Mouse (Mus musculus) forebrain, embryonic 11.5 days (tissue): ENCODE measurements around the gene Ubxn6. TPM values are rescaled to one million over a fixed set of nuclear protein-coding genes. Genes with fewer than 3 reads are reported as not detected.

Source experiments
- ATAC-seq: fragments of 200-750 bp; cut with Nextera tagmentation; replicated peaks from 2 replicates; pipeline ENCODE4 v1.8.0; 2017; ENCODE audit warnings: moderate TSS enrichment; ENCODE audit not compliant: low FRiP score
- DNase-seq: peaks from one replicate; pipeline ENCODE4 v3.0.0-alpha.2; 2017; ENCODE audit warnings: low spot score
- H3K27ac ChIP-seq: fragments of 300-500 bp; sonication (generic); 2 replicates; pipeline ENCODE4 v1.5.1; 2014; ENCODE audit warnings: low read depth, low read length
- H3K27me3 ChIP-seq: fragments of 300-500 bp; sonication (generic); 2 replicates; pipeline ENCODE4 v1.6.1; 2014; ENCODE audit warnings: mild to moderate bottlenecking, low read length, mixed read lengths; ENCODE audit not compliant: control insufficient read depth, insufficient read depth
- H3K36me3 ChIP-seq: fragments of 300-500 bp; sonication (generic); 2 replicates; pipeline ENCODE4 v1.6.1; 2014; ENCODE audit warnings: mild to moderate bottlenecking, low read length, moderate library complexity, mixed read lengths; ENCODE audit not compliant: control insufficient read depth, insufficient read depth
- H3K4me1 ChIP-seq: fragments of 300-500 bp; sonication (generic); replicated peaks from 2 replicates; pipeline ENCODE4 v1.6.1; 2014; ENCODE audit warnings: low read length, mixed read lengths; ENCODE audit not compliant: control insufficient read depth, insufficient read depth
- H3K4me2 ChIP-seq: fragments of 300-500 bp; sonication (generic); 2 replicates; pipeline ENCODE4 v1.6.1; 2014; ENCODE audit warnings: low read depth, mild to moderate bottlenecking, low read length, moderate library complexity, mixed read lengths; ENCODE audit not compliant: severe bottlenecking
- H3K4me3 ChIP-seq: fragments of 300-500 bp; sonication (generic); 2 replicates; pipeline ENCODE4 v1.5.1; 2014; ENCODE audit warnings: low read depth, low read length
- H3K9ac ChIP-seq: fragments of 300-500 bp; sonication (generic); 2 replicates; pipeline ENCODE4 v1.6.1; 2014; ENCODE audit warnings: low read length
- H3K9me3 ChIP-seq: fragments of 300-500 bp; sonication (generic); 2 replicates; pipeline ENCODE4 v1.6.1; 2016; ENCODE audit warnings: low read length, mixed read lengths; ENCODE audit not compliant: control insufficient read depth
- WGBS: fragments of 180-500 bp; shearing (Covaris S2); extraction: QIAGEN DNeasy Blood & Tissue Kit; methylation state at CpG from one replicate; pipeline ENCODE4 v1.1.7; 2014; 5-methylcytosine and 5-hydroxymethylcytosine counted together
- polyA plus RNA-seq: library from polyadenylated mRNA; unstranded; fragments of >200 nt; fragmentation: Nextera tagmentation; extraction: Ambion mirVana; gene quantifications from 2 replicates; pipeline ENCODE4 v1.2.1, GENCODE M21; 2014

Gene Ubxn6
- 39.0 and 43.2 TPM in 2 replicates for polyA plus RNA-seq

DNA sequence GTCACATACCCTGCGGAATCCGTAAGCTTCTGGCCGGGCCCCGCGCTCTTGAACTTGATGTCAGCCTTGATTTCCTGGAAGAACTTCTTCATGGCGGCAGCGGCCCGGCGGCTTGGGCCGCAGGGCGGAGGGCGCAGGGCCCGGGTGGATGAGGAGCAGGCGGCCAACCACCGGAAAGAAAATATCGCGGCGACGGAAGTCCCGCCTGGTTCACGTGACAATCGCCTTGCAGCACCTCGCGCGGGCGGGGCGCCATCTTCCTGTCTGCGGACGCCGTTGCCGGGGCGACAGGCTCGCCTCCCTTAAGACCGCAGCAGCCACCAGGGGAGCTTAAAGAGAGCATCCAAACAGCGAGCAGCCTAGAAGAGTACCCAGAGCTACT lies at the start of gene Ubxn6:
TSS of gene Ubxn6 (minus strand) at position 202 of the 382 bp plus-strand sequence.
- Histone ChIP-seq H3K4me1 (peaks cover 13% of the 10 kb centered on the region; the same call in 1 of the 2 replicates), H3K36me3 (peaks cover 4% of the 10 kb centered on the region; the same call in 1 of the 2 replicates), H3K4me2 (peak within 1 kb of the TSS; percentile 57), H3K9ac (peak within 1 kb of the TSS; percentile 77), H3K27me3 (no peaks in the 10 kb centered on the region), H3K9me3 (no peaks in the 10 kb centered on the region), H3K4me3 (peak within 1 kb of the TSS; percentile 58), H3K27ac (peak within 1 kb of the TSS; percentile 91)
- DNase-seq = peak; percentile 98
- under 1% methylated on average over 35 of the region's 35 CpGs for WGBS
- peak; percentile 66 for ATAC-seq

DNA sequence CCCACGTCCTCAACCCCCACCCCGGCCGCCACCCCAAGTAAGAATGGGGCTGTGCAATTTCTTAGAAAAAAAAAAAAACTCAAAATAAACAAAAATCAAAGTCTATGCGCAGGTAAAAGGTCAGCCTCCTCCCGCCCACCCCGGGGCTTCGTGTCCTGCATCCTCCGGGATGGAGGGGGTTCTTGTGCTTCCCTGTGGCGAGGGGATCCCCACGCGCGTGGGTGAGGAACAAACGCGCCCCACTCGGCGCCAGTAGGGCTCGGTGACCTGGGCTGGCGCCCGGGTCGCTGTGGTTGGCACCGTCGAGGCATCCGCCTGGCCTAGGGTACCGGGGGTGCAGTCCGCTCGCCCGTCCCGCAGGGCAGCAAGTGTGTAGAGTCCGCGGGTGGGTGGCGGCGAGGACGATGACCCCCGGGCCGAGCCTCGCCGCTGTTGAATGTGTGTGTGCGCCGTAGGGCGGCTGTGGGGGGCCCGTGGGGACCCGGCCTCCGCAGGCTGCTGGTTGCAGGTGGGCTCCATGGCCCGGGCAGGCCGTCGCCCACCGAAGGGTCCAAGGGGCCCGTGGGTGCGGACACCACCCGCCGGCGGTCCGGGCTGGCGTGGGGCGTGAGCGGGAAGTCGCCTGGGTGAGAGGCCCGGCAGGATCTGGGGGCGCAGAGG lies 49.0 kb upstream of the Ubxn6 start:
- Histone ChIP-seq H3K4me1 (peaks cover 5% of the 10 kb centered on the region), H3K4me2 (peak overlapping the region; percentile 62), H3K27ac (no peak overlapping the region), H3K9me3 (peaks cover 10% of the 10 kb centered on the region), H3K36me3 (no peaks in the 10 kb centered on the region; the same call in 1 of the 2 replicates), H3K27me3 (peaks cover 54% of the 10 kb centered on the region), H3K9ac (peak overlapping the region; percentile 43; the same call in 1 of the 2 replicates), H3K4me3 (peak overlapping the region; percentile 29)
- 45% methylated on average over 59 of the region's 59 CpGs for WGBS
- DNase-seq (no peak), ATAC-seq (0 out of 2 replicates have a peak, but pooled peaks have one; percentile 10)

DNA sequence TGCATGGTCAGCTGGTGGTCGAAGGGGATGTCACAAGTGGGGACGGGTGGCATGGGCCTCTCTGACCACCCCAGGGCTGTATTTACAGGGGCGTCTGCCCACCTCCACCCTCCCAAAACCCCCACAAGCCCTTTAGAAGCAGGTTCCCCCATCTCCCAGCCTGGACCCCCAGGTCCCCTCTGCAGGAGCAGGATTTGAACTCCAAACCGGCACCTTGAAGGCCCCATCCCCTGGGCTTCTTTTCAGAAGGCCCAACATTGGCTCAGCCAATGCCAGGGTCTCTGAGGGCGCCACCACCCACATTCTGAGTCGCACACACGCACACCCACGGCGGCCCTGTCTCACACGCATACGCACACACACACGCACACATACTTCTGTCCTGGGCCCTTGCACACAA lies 48.3 kb upstream of the Ubxn6 start:
- Histone ChIP-seq H3K4me1 (peaks cover 5% of the 10 kb centered on the region), H3K27ac (no peak overlapping the region), H3K36me3 (no peaks in the 10 kb centered on the region; the same call in 1 of the 2 replicates), H3K27me3 (peaks cover 58% of the 10 kb centered on the region), H3K9me3 (peaks cover 10% of the 10 kb centered on the region), H3K4me2 (no peak overlapping the region), H3K9ac (no peak overlapping the region), H3K4me3 (no peak overlapping the region)
- ATAC-seq = no peak
- 87% methylated on average over 12 of the region's 12 CpGs for WGBS
- DNase-seq = no peak

DNA sequence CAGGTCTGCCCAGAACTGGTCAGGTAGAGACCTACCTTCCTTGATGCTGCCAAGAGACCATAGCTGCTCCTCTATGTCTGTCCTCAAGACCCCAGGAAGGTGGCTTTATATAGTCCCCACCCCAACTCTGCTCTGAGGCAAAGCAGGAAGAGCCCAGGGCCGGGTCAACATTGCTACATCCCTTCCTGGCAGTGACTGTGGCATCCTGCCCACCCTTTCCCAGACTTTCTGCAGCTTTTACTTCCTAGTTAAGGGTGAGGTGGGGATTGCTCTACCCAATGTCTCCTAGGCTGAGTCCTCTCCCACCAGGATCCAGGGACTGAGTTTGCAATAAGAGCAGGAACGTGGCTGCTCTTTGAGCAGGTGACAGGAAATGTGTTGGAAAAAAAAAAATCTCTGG lies 47.0 kb upstream of the Ubxn6 start, which contains the start of gene Lrg1:
TSS of gene Lrg1 (minus strand) at position 176 of the 400 bp plus-strand sequence.
- Histone ChIP-seq H3K36me3 (no peaks in the 10 kb centered on the region), H3K9ac (no peak within 1 kb of the TSS), H3K4me3 (no peak within 1 kb of the TSS), H3K9me3 (peaks cover 10% of the 10 kb centered on the region), H3K27ac (no peak within 1 kb of the TSS), H3K4me1 (peaks cover 10% of the 10 kb centered on the region), H3K27me3 (peaks cover 60% of the 10 kb centered on the region), H3K4me2 (no peak within 1 kb of the TSS)
- ATAC-seq = no peak
- no peak for DNase-seq
- 59% methylated on average over 2 of the region's 2 CpGs for WGBS

DNA sequence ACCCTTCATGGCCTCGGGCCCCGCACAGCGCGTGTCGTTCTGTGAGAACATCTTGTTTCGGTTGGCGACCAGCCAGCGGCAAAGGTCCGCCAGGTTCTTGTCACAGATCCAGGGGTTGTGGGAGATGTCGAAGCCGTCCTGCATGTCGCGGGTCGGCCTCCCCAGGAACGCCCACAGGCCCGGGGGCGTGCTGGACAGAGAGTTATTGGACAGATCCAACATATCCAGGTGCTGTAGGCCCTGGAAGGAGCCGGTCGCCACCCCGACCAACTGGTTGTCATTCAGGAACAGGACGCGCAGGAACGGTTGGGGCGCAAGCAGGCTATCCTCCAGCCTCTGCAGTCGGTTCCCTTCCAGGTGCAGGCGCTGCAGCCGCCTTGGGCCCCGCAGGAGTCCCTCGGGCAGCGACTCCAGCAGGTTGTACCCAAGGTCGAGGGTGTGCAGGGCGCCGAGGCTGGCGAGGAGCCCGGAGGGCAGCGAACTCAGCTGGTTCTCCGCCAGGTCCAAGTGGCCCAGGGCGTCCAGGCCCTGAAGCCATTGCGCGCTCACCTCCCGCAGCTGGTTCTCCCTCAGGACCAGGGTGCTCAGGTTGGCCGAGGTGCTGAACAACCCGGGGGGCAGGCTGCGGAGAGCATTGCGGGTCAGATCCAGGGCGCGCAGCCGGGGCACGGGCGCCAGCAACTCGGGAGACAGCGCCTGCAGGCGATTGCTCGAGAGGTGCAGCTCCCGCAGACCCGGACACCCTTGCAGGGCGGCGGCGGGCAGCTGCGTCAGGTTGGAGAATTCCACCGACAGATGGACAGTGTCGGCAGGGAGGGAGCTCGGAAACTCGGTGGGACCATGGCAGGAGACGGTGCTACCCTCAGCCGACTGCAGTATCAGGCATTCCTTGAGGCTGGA lies 45.4 kb upstream of the Ubxn6 start:
- Histone ChIP-seq H3K27ac (no peak overlapping the region), H3K9ac (no peak overlapping the region), H3K4me3 (no peak overlapping the region), H3K4me1 (peaks cover 10% of the 10 kb centered on the region), H3K9me3 (peaks cover 10% of the 10 kb centered on the region), H3K36me3 (no peaks in the 10 kb centered on the region), H3K4me2 (no peak overlapping the region), H3K27me3 (peaks cover 58% of the 10 kb centered on the region)
- 10% methylated on average over 65 of the region's 66 CpGs for WGBS
- DNase-seq (no peak), ATAC-seq (no peak)

DNA sequence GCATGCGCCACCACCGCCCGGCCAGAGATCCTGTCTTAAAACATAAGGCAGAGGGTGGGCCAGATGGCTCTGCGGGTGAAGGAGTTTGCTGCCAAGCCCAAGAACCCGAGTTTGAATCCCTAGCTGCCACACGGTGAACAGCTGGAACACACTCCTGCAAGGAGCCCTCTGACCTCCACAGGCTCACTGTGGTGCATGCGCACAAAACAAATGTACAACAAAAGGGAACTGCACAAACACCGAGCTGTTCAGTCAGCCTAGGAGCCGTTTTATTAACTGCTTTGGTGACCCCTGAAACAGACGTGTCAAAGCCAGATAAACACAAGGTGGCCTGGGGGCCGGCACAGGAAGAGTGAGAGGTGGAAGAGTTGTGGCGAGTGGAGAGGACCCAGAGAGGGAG lies 44.6 kb upstream of the Ubxn6 start:
- no peak overlapping the region for H3K9ac ChIP-seq
- ATAC-seq (no peak), DNase-seq (no peak)
- H3K4me2 ChIP-seq = no peak overlapping the region
- H3K9me3 ChIP-seq = peaks cover 10% of the 10 kb centered on the region
- no peak overlapping the region for H3K27ac ChIP-seq
- H3K27me3 ChIP-seq = peaks cover 51% of the 10 kb centered on the region
- H3K36me3 ChIP-seq = no peaks in the 10 kb centered on the region
- H3K4me1 ChIP-seq = peaks cover 10% of the 10 kb centered on the region
- WGBS = 52% methylated on average over 12 of the region's 12 CpGs
- no peak overlapping the region for H3K4me3 ChIP-seq

DNA sequence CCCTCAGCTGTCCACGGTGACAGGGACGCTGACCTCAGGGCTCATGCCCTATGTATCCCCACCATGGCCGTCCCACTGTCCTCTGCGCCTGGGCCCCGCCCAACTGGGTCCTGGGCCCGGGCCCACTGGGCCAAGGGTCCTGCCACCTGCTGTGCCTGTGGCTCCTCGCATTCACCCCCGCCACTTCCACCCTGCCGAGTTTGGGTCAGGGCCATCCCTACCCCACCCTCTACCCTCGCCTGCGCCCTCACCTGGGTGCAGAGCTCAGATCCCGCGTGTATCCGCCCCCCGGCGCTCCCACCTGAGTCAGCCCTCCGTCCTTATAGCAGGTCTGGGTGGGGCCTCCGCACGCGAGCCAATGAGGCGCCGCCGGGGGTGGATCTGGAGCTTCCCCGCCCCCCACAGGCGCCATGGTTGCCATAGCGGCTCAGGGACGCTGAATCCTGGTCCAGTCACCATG lies 42.5 kb upstream of the Ubxn6 start, which contains the start of gene Plin5:
TSS of gene Plin5 (minus strand) at position 346 of the 460 bp plus-strand sequence.
- H3K9me3 ChIP-seq = peaks cover 5% of the 10 kb centered on the region
- H3K36me3 ChIP-seq = no peaks in the 10 kb centered on the region
- peaks cover 5% of the 10 kb centered on the region; the same call in 1 of the 2 replicates for H3K4me1 ChIP-seq
- WGBS = under 1% methylated on average over 27 of the region's 27 CpGs
- H3K4me2 ChIP-seq = peak within 1 kb of the TSS; percentile 54
- peak within 1 kb of the TSS; percentile 15; the same call in 1 of the 2 replicates for H3K4me3 ChIP-seq
- ATAC-seq = peak; percentile 57; the same call in 1 of the 2 replicates
- H3K9ac ChIP-seq = no peak within 1 kb of the TSS
- H3K27ac ChIP-seq = no peak within 1 kb of the TSS
- H3K27me3 ChIP-seq = peaks cover 39% of the 10 kb centered on the region
- DNase-seq = peak; percentile 72

DNA sequence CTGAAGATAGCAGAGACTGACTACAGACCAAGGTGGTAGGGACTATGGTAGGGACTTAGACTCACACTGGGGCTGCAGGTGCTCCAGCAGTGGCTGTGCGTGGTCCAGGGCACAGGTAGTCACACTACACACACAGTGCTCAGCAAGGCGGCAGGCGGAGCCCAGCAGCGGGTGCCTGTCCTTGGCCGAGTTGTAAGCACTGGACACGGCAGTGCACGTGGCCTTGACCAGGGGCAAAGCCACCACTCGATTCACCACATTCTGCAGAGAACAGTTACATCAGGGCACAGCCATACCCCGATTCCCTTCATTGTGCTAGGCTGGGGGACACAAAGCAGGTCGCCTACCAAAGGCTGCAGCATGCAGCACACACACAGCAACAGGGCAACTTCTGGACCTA lies 41.4 kb upstream of the Ubxn6 start:
- no peaks in the 10 kb centered on the region for H3K36me3 ChIP-seq
- H3K4me2 ChIP-seq = no peak overlapping the region
- H3K27ac ChIP-seq = no peak overlapping the region
- no peaks in the 10 kb centered on the region for H3K9me3 ChIP-seq
- H3K27me3 ChIP-seq = peaks cover 29% of the 10 kb centered on the region
- H3K9ac ChIP-seq = no peak overlapping the region
- H3K4me3 ChIP-seq = no peak overlapping the region
- ATAC-seq = no peak
- WGBS = 78% methylated on average over 10 of the region's 10 CpGs
- peaks cover 5% of the 10 kb centered on the region; the same call in 1 of the 2 replicates for H3K4me1 ChIP-seq
- DNase-seq = no peak
